Mouse (Mus musculus) embryonic facial prominence, embryonic 15.5 days (tissue): ENCODE data around the gene Flt3. TPM values are rescaled to one million over a fixed set of nuclear protein-coding genes. Genes with fewer than 3 reads are reported as not detected.
A peak's percentile ranks its signal among the peaks of the same experiment; 100 is the strongest.

Experiments used
- ATAC-seq: fragments of 200-750 bp; cut with Nextera tagmentation; 2 replicates; pipeline ENCODE4 v1.8.0; 2017; ENCODE audit warnings: low read depth, moderate TSS enrichment; ENCODE audit not compliant: insufficient number of reproducible peaks, low FRiP score, low TSS enrichment
- H3K27ac ChIP-seq: fragments of 300-500 bp; sonication (generic); replicated peaks from 2 replicates; pipeline ENCODE4 v1.5.1; 2015; ENCODE audit warnings: mild to moderate bottlenecking, inconsistent platforms
- H3K27me3 ChIP-seq: fragments of 300-500 bp; sonication (generic); 2 replicates; pipeline ENCODE4 v1.6.1; 2015; ENCODE audit warnings: inconsistent platforms
- H3K36me3 ChIP-seq: fragments of 300-500 bp; sonication (generic); 2 replicates; pipeline ENCODE4 v1.6.1; 2015; ENCODE audit warnings: mild to moderate bottlenecking, inconsistent platforms
- H3K4me1 ChIP-seq: fragments of 300-500 bp; sonication (generic); 2 replicates; pipeline ENCODE4 v1.6.1; 2015; ENCODE audit warnings: inconsistent platforms
- H3K4me2 ChIP-seq: fragments of 300-500 bp; sonication (generic); replicated peaks from 2 replicates; pipeline ENCODE4 v1.6.1; 2015; ENCODE audit warnings: mild to moderate bottlenecking, inconsistent platforms
- H3K4me3 ChIP-seq: fragments of 300-500 bp; sonication (generic); replicated peaks from 2 replicates; pipeline ENCODE4 v1.5.1; 2015; ENCODE audit warnings: mild to moderate bottlenecking, inconsistent platforms
- H3K9ac ChIP-seq: fragments of 300-500 bp; sonication (generic); 2 replicates; pipeline ENCODE4 v1.6.1; 2015; ENCODE audit warnings: inconsistent platforms
- H3K9me3 ChIP-seq: fragments of 300-500 bp; sonication (generic); replicated peaks from 2 replicates; pipeline ENCODE4 v1.6.1; 2016; ENCODE audit warnings: inconsistent platforms
- WGBS: fragments of 180-500 bp; shearing (Covaris S2); methylation state at CpG from one replicate; pipeline ENCODE4 v1.1.7; 2015; 5-methylcytosine and 5-hydroxymethylcytosine counted together
- polyA plus RNA-seq: library from polyadenylated mRNA; unstranded; fragments of >200 nt; fragmentation: Nextera tagmentation; extraction: Ambion mirVana; gene quantifications from 2 replicates; pipeline ENCODE4 v1.2.1, GENCODE M21; 2015

The Flt3 gene
- polyA plus RNA-seq, 1 experiment from 2014 or later = 0.12 TPM

DNA sequence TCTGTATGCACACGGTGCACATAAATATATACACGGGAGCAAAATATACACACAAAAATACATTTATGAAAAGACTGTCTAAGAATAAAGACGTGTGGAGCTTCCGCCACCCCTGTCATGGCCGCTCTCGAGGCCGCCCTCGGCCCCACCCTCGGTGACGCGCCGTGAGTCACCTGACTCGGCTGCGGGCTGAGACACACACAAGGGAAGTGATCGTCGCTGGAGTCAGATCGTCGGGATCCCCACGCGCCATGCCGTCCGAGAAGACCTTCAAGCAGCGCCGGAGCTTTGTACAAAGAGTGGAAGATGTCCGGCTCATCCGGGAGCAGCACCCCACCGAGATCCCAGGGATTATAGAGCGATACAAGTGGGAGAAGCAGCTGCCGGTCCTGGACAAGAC is 8.4 kb upstream of the Flt3 start:
- ATAC-seq = no peak
- Histone ChIP-seq H3K27me3 (no peaks in the 10 kb centered on the region), H3K36me3 (no peaks in the 10 kb centered on the region), H3K9me3 (no peaks in the 10 kb centered on the region), H3K4me1 (no peaks in the 10 kb centered on the region), H3K4me2 (no peak overlapping the region), H3K9ac (no peak overlapping the region), H3K4me3 (no peak overlapping the region; the same call in 1 of the 2 replicates), H3K27ac (no peak overlapping the region)
- WGBS = 68% methylated on average over 29 of the region's 29 CpGs

DNA sequence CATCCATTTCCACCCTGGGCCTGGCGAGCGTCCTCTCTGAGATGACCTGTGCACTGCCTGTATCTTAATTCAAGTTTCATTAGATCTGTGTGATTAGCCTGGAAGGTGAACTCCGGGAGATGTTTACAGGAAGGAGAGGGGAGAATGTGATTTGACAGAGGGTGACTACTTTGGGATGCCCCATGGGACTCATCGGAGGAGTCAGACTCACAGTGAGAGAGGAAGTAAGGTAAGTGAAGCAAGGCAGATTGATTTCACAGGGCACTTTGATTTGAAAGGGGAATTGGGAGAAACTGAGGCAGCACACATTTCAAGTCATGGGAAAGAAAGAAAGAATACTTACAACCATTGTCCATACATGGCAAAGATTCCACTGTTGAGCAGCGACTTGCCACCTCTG is 5.8 kb upstream of the Flt3 start:
- Histone ChIP-seq H3K4me2 (no peak overlapping the region), H3K27me3 (peaks cover 13% of the 10 kb centered on the region), H3K9ac (no peak overlapping the region), H3K27ac (no peak overlapping the region), H3K4me3 (no peak overlapping the region), H3K9me3 (no peaks in the 10 kb centered on the region), H3K4me1 (no peaks in the 10 kb centered on the region), H3K36me3 (no peaks in the 10 kb centered on the region)
- no peak for ATAC-seq
- 74% methylated on average over 5 of the region's 5 CpGs for WGBS

DNA sequence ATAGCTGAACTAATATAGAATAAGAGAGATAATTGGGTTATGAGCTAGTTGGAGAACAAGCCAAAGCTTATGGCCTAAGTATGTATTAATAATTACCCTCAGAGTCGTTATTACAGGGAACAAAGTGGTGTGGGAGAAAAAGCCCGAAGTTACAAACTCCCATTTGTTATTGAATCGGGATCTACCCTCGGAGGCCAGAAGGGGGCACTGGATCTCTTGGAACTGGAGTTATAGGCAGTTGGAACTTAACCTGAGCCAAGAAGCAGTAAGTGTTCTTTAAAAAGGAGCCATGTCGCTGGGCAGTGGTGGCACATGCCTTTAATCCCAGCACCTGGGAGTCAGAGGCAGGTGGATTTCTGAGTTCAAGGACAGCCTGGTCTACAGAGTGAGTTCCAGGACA is 2.2 kb upstream of the Flt3 start:
- H3K4me2 ChIP-seq = no peak overlapping the region
- no peak for ATAC-seq
- no peaks in the 10 kb centered on the region for H3K9me3 ChIP-seq
- peaks cover 11% of the 10 kb centered on the region for H3K4me1 ChIP-seq
- H3K9ac ChIP-seq = no peak overlapping the region
- no peak overlapping the region for H3K27ac ChIP-seq
- no peaks in the 10 kb centered on the region for H3K36me3 ChIP-seq
- no peak overlapping the region for H3K4me3 ChIP-seq
- WGBS = 21% methylated on average over 5 of the region's 5 CpGs
- H3K27me3 ChIP-seq = peaks cover 49% of the 10 kb centered on the region

DNA sequence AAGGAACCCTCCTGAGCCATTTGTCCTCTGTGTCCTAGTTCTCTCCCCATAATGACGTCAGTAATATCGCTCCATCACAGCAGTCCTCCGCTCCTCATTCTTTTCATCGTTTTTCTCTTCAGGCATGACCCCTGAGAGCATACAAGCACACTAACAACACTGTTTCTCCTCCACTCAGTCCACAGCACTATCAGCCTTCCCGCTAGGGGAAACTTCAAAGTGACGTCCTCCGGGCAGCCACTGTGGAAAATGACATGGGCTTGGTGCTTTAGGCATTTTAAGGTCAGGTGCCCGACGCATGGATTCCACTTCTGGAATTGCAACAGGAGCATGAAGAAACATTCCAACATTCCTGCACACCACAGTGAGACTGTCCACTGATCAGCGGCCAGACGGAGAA is 735 bp upstream of the Flt3 start:
- H3K4me3 ChIP-seq = no peak overlapping the region
- 19% methylated on average over 11 of the region's 11 CpGs for WGBS
- no peak overlapping the region for H3K9ac ChIP-seq
- no peak for ATAC-seq
- H3K36me3 ChIP-seq = no peaks in the 10 kb centered on the region
- H3K4me2 ChIP-seq = no peak overlapping the region
- peaks cover 52% of the 10 kb centered on the region for H3K27me3 ChIP-seq
- H3K4me1 ChIP-seq = peaks cover 11% of the 10 kb centered on the region
- H3K9me3 ChIP-seq = no peaks in the 10 kb centered on the region
- H3K27ac ChIP-seq = no peak overlapping the region

GRCm38 (mm10) chr5:147400505-147400979 is 253 bp upstream of the Flt3 start:
- Histone ChIP-seq H3K4me1 (peaks cover 11% of the 10 kb centered on the region), H3K27me3 (peaks cover 52% of the 10 kb centered on the region), H3K4me3 (peak overlapping the region; percentile 38), H3K27ac (no peak overlapping the region), H3K36me3 (no peaks in the 10 kb centered on the region), H3K9ac (no peak overlapping the region), H3K4me2 (peak overlapping the region; percentile 66), H3K9me3 (no peaks in the 10 kb centered on the region)
- 2% methylated on average over 17 of the region's 17 CpGs for WGBS
- no peak for ATAC-seq

DNA sequence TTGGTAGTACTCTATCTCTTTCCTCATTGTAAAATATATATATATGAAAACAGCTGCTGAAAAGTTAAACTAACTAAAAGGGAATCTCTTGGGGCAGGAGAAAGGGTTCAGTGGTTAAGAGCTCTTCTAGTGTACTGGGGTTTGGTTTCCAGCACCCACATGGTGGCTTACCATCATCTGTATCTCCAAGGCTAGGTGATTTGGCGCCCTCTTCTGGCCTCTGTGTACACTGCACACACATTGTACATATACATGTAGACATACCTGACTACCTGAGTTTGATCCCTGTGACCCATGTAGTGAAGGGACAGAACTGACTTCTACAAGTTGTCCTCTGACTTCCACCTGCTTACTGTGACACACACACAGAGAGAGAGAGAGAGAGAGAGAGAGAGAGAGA is 5.2 kb downstream of the Flt3 start:
- H3K27me3 ChIP-seq = peaks cover 28% of the 10 kb centered on the region
- no peak for ATAC-seq
- no peak overlapping the region for H3K9ac ChIP-seq
- no peaks in the 10 kb centered on the region for H3K9me3 ChIP-seq
- H3K27ac ChIP-seq = no peak overlapping the region
- peaks cover 4% of the 10 kb centered on the region for H3K4me1 ChIP-seq
- no peak overlapping the region for H3K4me3 ChIP-seq
- no peak overlapping the region for H3K4me2 ChIP-seq
- no peaks in the 10 kb centered on the region for H3K36me3 ChIP-seq
- WGBS = 23% methylated on average over 1 of the region's 1 CpGs

GRCm38 (mm10) chr5:147392667-147393213 is 7.5 kb downstream of the Flt3 start:
- Histone ChIP-seq H3K9ac (no peak overlapping the region), H3K4me1 (no peaks in the 10 kb centered on the region), H3K27ac (no peak overlapping the region), H3K9me3 (no peaks in the 10 kb centered on the region), H3K36me3 (no peaks in the 10 kb centered on the region), H3K27me3 (peaks cover 5% of the 10 kb centered on the region; the same call in 1 of the 2 replicates), H3K4me3 (no peak overlapping the region), H3K4me2 (no peak overlapping the region)
- WGBS = 75% methylated on average over 12 of the region's 12 CpGs
- ATAC-seq = no peak

DNA sequence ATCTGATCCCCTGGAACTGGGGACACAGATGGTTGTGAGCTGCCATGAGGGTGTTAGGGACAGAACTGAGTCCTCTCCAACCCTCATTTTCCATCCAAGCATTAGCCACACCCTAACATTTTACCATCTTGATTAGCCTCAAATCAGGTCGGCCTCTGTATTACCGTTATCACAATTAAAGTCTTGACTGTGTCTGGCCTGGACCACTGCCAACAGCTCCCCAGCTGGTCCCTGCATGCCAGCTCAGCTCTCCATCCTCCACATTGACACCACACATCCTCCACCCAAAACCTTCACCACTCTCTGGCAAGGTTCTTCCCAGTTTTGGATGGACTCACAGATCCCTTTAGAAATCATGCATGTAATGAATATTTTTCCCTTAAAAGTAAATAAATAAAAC is 9.5 kb downstream of the Flt3 start:
- no peak for ATAC-seq
- Histone ChIP-seq H3K4me2 (no peak overlapping the region), H3K27ac (no peak overlapping the region), H3K9ac (no peak overlapping the region), H3K9me3 (no peaks in the 10 kb centered on the region), H3K36me3 (no peaks in the 10 kb centered on the region), H3K4me3 (no peak overlapping the region), H3K27me3 (no peaks in the 10 kb centered on the region), H3K4me1 (no peaks in the 10 kb centered on the region)
- 60% methylated on average over 2 of the region's 2 CpGs for WGBS

- H3K27me3 ChIP-seq = no peaks in the 10 kb centered on the region
- no peak for ATAC-seq
- no peak overlapping the region for H3K27ac ChIP-seq
- no peak overlapping the region for H3K4me2 ChIP-seq
- H3K4me1 ChIP-seq = no peaks in the 10 kb centered on the region
- H3K9ac ChIP-seq = no peak overlapping the region
- no peaks in the 10 kb centered on the region for H3K36me3 ChIP-seq
- H3K4me3 ChIP-seq = no peak overlapping the region
- WGBS = 73% methylated on average over 5 of the region's 5 CpGs
- H3K9me3 ChIP-seq = no peaks in the 10 kb centered on the region
These were observed 11.2 kb downstream of the Flt3 start for GRCm38 (mm10) chr5:147389052-147389451.

GRCm38 (mm10) chr5:147388376-147389008 is 11.8 kb downstream of the Flt3 start:
- no peaks in the 10 kb centered on the region for H3K36me3 ChIP-seq
- H3K27me3 ChIP-seq = no peaks in the 10 kb centered on the region
- H3K27ac ChIP-seq = no peak overlapping the region
- no peak overlapping the region for H3K9ac ChIP-seq
- H3K4me2 ChIP-seq = no peak overlapping the region
- WGBS = 73% methylated on average over 9 of the region's 9 CpGs
- no peak overlapping the region for H3K4me3 ChIP-seq
- no peaks in the 10 kb centered on the region for H3K4me1 ChIP-seq
- ATAC-seq = no peak
- H3K9me3 ChIP-seq = no peaks in the 10 kb centered on the region

DNA sequence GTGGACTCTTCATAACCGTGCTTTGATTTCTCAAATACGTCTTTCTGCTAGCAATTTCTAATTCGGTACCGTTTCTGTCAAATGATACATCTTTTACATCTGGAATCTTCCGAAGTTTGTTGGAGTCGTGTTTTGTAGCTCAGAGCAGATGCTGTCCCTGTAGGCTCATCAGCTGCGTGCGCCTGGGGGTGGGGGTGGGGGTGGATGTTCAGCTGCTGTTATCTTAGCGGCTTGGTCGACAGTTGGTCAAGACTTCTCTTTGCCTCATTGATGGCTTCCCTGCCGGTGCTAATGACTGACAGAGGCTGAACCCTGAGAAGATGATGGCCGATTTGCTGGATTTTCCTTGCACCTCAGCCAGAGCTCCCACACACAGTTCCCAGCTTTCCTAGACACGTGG is 13.4 kb downstream of the Flt3 start:
- Histone ChIP-seq H3K4me1 (no peaks in the 10 kb centered on the region), H3K4me3 (no peak overlapping the region), H3K4me2 (no peak overlapping the region), H3K27me3 (no peaks in the 10 kb centered on the region), H3K9me3 (no peaks in the 10 kb centered on the region), H3K9ac (no peak overlapping the region), H3K36me3 (no peaks in the 10 kb centered on the region), H3K27ac (no peak overlapping the region)
- ATAC-seq = no peak
- whole genome bisulfite sequencing = 81% methylated on average over 13 of the region's 13 CpGs

DNA sequence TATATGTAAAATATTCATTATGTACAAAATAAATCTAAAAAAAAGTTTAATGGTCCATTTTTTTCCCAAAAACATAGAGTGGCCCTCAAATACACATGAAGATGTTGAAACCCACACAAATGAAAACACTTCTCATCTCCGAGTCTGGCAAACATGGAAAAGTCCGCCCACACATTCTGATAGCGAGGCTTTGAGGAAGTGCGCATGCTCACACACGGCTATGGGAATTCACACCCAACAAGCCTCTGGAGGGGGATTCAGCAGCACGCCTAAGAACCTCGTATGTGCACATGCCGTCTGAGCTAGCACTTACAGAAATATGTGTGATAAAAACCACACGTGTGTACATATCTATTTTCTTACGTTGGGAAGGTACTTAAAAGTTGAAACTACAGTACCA is 18.9 kb downstream of the Flt3 start:
- no peaks in the 10 kb centered on the region for H3K4me1 ChIP-seq
- no peaks in the 10 kb centered on the region for H3K9me3 ChIP-seq
- H3K27me3 ChIP-seq = no peaks in the 10 kb centered on the region
- no peak overlapping the region for H3K4me2 ChIP-seq
- H3K9ac ChIP-seq = no peak overlapping the region
- WGBS = 83% methylated on average over 10 of the region's 10 CpGs
- no peak for ATAC-seq
- H3K4me3 ChIP-seq = no peak overlapping the region
- H3K36me3 ChIP-seq = no peaks in the 10 kb centered on the region
- no peak overlapping the region for H3K27ac ChIP-seq
